Mouse (Mus musculus) liver, embryonic 12.5 days (tissue): Measurements from ENCODE around the gene Ift57. TPM values are rescaled to one million over a fixed set of nuclear protein-coding genes. Genes with fewer than 3 reads are reported as not detected.

ENCODE experiments used
- ATAC-seq: fragments of 200-750 bp; cut with Nextera tagmentation; 2 replicates; pipeline ENCODE4 v1.8.0; 2017; ENCODE audit warnings: moderate number of reproducible peaks, mild to moderate bottlenecking, moderate library complexity
- H3K27ac ChIP-seq: fragments of 300-500 bp; sonication (generic); 2 replicates; pipeline ENCODE4 v1.5.1; 2016; ENCODE audit warnings: mild to moderate bottlenecking
- H3K27me3 ChIP-seq: fragments of 300-500 bp; sonication (generic); replicated peaks from 2 replicates; pipeline ENCODE4 v1.6.1; 2016; ENCODE audit warnings: mild to moderate bottlenecking, moderate library complexity
- H3K36me3 ChIP-seq: fragments of 300-500 bp; sonication (generic); 2 replicates; pipeline ENCODE4 v1.6.1; 2016; ENCODE audit warnings: mild to moderate bottlenecking, moderate library complexity
- H3K4me1 ChIP-seq: fragments of 300-500 bp; sonication (generic); 2 replicates; pipeline ENCODE4 v1.6.1; 2016
- H3K4me2 ChIP-seq: fragments of 300-500 bp; sonication (generic); 2 replicates; pipeline ENCODE4 v1.6.1; 2016; ENCODE audit warnings: mild to moderate bottlenecking, moderate library complexity
- H3K4me3 ChIP-seq: fragments of 300-500 bp; sonication (generic); 2 replicates; pipeline ENCODE4 v1.5.1; 2016; ENCODE audit warnings: mild to moderate bottlenecking, moderate library complexity
- H3K9ac ChIP-seq: fragments of 300-500 bp; sonication (generic); 2 replicates; pipeline ENCODE4 v1.6.1; 2016; ENCODE audit warnings: mild to moderate bottlenecking, moderate library complexity
- H3K9me3 ChIP-seq: fragments of 300-500 bp; sonication (generic); replicated peaks from 2 replicates; pipeline ENCODE4 v1.6.1; 2016; ENCODE audit warnings: mild to moderate bottlenecking, moderate library complexity
- WGBS: fragments of 180-500 bp; shearing (Covaris S2); methylation state at CpG from one replicate; pipeline ENCODE4 v1.1.7; 2016; ENCODE audit not compliant: insufficient replicate concordance; 5-methylcytosine and 5-hydroxymethylcytosine counted together
- polyA plus RNA-seq: library from polyadenylated mRNA; unstranded; fragments of >200 nt; fragmentation: Nextera tagmentation; extraction: Ambion mirVana; gene quantifications from 2 replicates; pipeline ENCODE4 v1.2.1, GENCODE M21; 2016

The Ift57 gene
- polyA plus RNA-seq, 1 experiment from 2014 or later: 7.9 TPM

GRCm38 (mm10) chr16:49798790-49799189 is 99.8 kb downstream of the Ift57 start:
- no peak for ATAC-seq
- peak overlapping the region; percentile 17 for H3K4me2 ChIP-seq
- peak overlapping the region; percentile 97 for H3K27ac ChIP-seq
- no peaks in the 10 kb centered on the region for H3K36me3 ChIP-seq
- 21% methylated on average over 6 of the region's 6 CpGs for WGBS
- H3K9ac ChIP-seq: peak overlapping the region; percentile 61
- no peak overlapping the region for H3K4me3 ChIP-seq
- peaks cover 86% of the 10 kb centered on the region for H3K4me1 ChIP-seq
- H3K9me3 ChIP-seq: no peaks in the 10 kb centered on the region
- H3K27me3 ChIP-seq: no peaks in the 10 kb centered on the region

GRCm38 (mm10) chr16:49799597-49800561 is 100.8 kb downstream of the Ift57 start, which contains the start of gene Cd47:
Gene Cd47, plus strand, starts transcription at chr16:49800533.
- ATAC-seq: peak; percentile 95
- 21% methylated on average over 10 of the region's 10 CpGs for WGBS
- peaks cover 93% of the 10 kb centered on the region for H3K4me1 ChIP-seq
- H3K27ac ChIP-seq: peak within 1 kb of the TSS; percentile 97
- no peaks in the 10 kb centered on the region for H3K36me3 ChIP-seq
- H3K9ac ChIP-seq: peak within 1 kb of the TSS; percentile 66
- H3K27me3 ChIP-seq: no peaks in the 10 kb centered on the region
- peak within 1 kb of the TSS; percentile 52 for H3K4me2 ChIP-seq
- no peaks in the 10 kb centered on the region for H3K9me3 ChIP-seq
- H3K4me3 ChIP-seq: 0 out of 2 replicates have a peak within 1 kb of the TSS, but pooled peaks have one; percentile 9

- WGBS: 54% methylated on average over 5 of the region's 5 CpGs
- Histone ChIP-seq H3K27ac (peak overlapping the region; percentile 97), H3K9me3 (no peaks in the 10 kb centered on the region), H3K4me3 (no peak overlapping the region), H3K36me3 (no peaks in the 10 kb centered on the region), H3K27me3 (no peaks in the 10 kb centered on the region), H3K4me2 (peak overlapping the region; percentile 52), H3K9ac (peak overlapping the region; percentile 66), H3K4me1 (peaks cover 96% of the 10 kb centered on the region)
- no peak for ATAC-seq
Measured at GRCm38 (mm10) chr16:49800996-49801395, 102.0 kb downstream of the Ift57 start.

- WGBS: 28% methylated on average over 5 of the region's 5 CpGs
- Histone ChIP-seq H3K4me3 (no peak overlapping the region), H3K36me3 (no peaks in the 10 kb centered on the region), H3K4me2 (peak overlapping the region; percentile 52), H3K9ac (peak overlapping the region; percentile 66), H3K27me3 (no peaks in the 10 kb centered on the region), H3K27ac (peak overlapping the region; percentile 97), H3K9me3 (no peaks in the 10 kb centered on the region), H3K4me1 (peaks cover 92% of the 10 kb centered on the region)
- ATAC-seq: no peak
Measured at GRCm38 (mm10) chr16:49801399-49801798, 102.4 kb downstream of the Ift57 start.

GRCm38 (mm10) chr16:49802993-49803392 is 104.0 kb downstream of the Ift57 start:
- no peaks in the 10 kb centered on the region for H3K36me3 ChIP-seq
- 72% methylated on average over 2 of the region's 2 CpGs for WGBS
- H3K4me2 ChIP-seq: no peak overlapping the region
- no peaks in the 10 kb centered on the region for H3K9me3 ChIP-seq
- no peaks in the 10 kb centered on the region for H3K27me3 ChIP-seq
- no peak overlapping the region for H3K4me3 ChIP-seq
- ATAC-seq: no peak
- peaks cover 93% of the 10 kb centered on the region for H3K4me1 ChIP-seq
- no peak overlapping the region for H3K9ac ChIP-seq
- H3K27ac ChIP-seq: peak overlapping the region; percentile 64

- Histone ChIP-seq H3K36me3 (no peaks in the 10 kb centered on the region), H3K9me3 (no peaks in the 10 kb centered on the region), H3K9ac (peak overlapping the region; percentile 64), H3K4me3 (peak overlapping the region; percentile 52), H3K4me2 (peak overlapping the region; percentile 78), H3K4me1 (peaks cover 85% of the 10 kb centered on the region), H3K27me3 (no peaks in the 10 kb centered on the region), H3K27ac (peak overlapping the region; percentile 87)
- WGBS: 2% methylated on average over 12 of the region's 12 CpGs
- ATAC-seq: no peak
Measured at GRCm38 (mm10) chr16:49803932-49804461, 105.0 kb downstream of the Ift57 start.

- Histone ChIP-seq H3K9me3 (no peaks in the 10 kb centered on the region), H3K36me3 (no peaks in the 10 kb centered on the region), H3K9ac (no peak overlapping the region), H3K4me3 (no peak overlapping the region), H3K4me2 (no peak overlapping the region), H3K27me3 (no peaks in the 10 kb centered on the region), H3K27ac (peak overlapping the region; percentile 43; the same call in 1 of the 2 replicates), H3K4me1 (peaks cover 67% of the 10 kb centered on the region)
- no peak for ATAC-seq
- 74% methylated on average over 10 of the region's 10 CpGs for WGBS
Measured at GRCm38 (mm10) chr16:49806920-49807319, 107.9 kb downstream of the Ift57 start.

GRCm38 (mm10) chr16:49807419-49807841 is 108.4 kb downstream of the Ift57 start:
- Histone ChIP-seq H3K27ac (peak overlapping the region; percentile 57; the same call in 1 of the 2 replicates), H3K4me3 (no peak overlapping the region), H3K9me3 (no peaks in the 10 kb centered on the region), H3K9ac (no peak overlapping the region), H3K4me1 (peaks cover 62% of the 10 kb centered on the region), H3K27me3 (no peaks in the 10 kb centered on the region), H3K36me3 (no peaks in the 10 kb centered on the region), H3K4me2 (no peak overlapping the region)
- 36% methylated on average over 7 of the region's 7 CpGs for WGBS
- peak; percentile 42; the same call in 1 of the 2 replicates for ATAC-seq

- Histone ChIP-seq H3K36me3 (no peaks in the 10 kb centered on the region), H3K4me1 (peaks cover 58% of the 10 kb centered on the region), H3K27ac (no peak overlapping the region), H3K9me3 (no peaks in the 10 kb centered on the region), H3K9ac (no peak overlapping the region), H3K27me3 (no peaks in the 10 kb centered on the region), H3K4me3 (no peak overlapping the region), H3K4me2 (no peak overlapping the region)
- 80% methylated on average over 18 of the region's 18 CpGs for WGBS
- no peak for ATAC-seq
Measured at GRCm38 (mm10) chr16:49807862-49808430, 108.9 kb downstream of the Ift57 start.

- Histone ChIP-seq H3K27me3 (no peaks in the 10 kb centered on the region), H3K9me3 (no peaks in the 10 kb centered on the region), H3K36me3 (no peaks in the 10 kb centered on the region), H3K4me1 (peaks cover 23% of the 10 kb centered on the region), H3K4me3 (no peak overlapping the region), H3K27ac (no peak overlapping the region), H3K9ac (no peak overlapping the region), H3K4me2 (no peak overlapping the region)
- WGBS: 69% methylated on average over 2 of the region's 2 CpGs
- no peak for ATAC-seq
Measured at GRCm38 (mm10) chr16:49811897-49812296, 112.9 kb downstream of the Ift57 start.

GRCm38 (mm10) chr16:49812821-49813616 is 114.0 kb downstream of the Ift57 start:
- Histone ChIP-seq H3K9ac (no peak overlapping the region), H3K4me1 (peaks cover 17% of the 10 kb centered on the region), H3K9me3 (no peaks in the 10 kb centered on the region), H3K27ac (no peak overlapping the region), H3K4me2 (no peak overlapping the region), H3K36me3 (no peaks in the 10 kb centered on the region), H3K4me3 (no peak overlapping the region), H3K27me3 (no peaks in the 10 kb centered on the region)
- 84% methylated on average over 10 of the region's 10 CpGs for WGBS
- no peak for ATAC-seq
